Mouse (Mus musculus) intestine, embryonic 14.5 days (tissue): Measurements from ENCODE around the gene Gm14569. TPM values are rescaled to one million over a fixed set of nuclear protein-coding genes. Genes with fewer than 3 reads are reported as not detected.

ENCODE experiments used
- ATAC-seq: fragments of 200-750 bp; cut with Nextera tagmentation; replicated peaks from 2 replicates; pipeline ENCODE4 v1.8.0; 2017; ENCODE audit warnings: low read depth, moderate number of reproducible peaks, moderate TSS enrichment, moderate library complexity; ENCODE audit not compliant: low FRiP score, low TSS enrichment
- DNase-seq: peaks from one replicate; pipeline ENCODE4 v3.0.0-alpha.2; 2018; ENCODE audit warnings: low spot score
- H3K27ac ChIP-seq: fragments of 300-500 bp; sonication (generic); 2 replicates; pipeline ENCODE4 v1.5.1; 2014; ENCODE audit warnings: low read depth, mild to moderate bottlenecking, control low read depth
- H3K27me3 ChIP-seq: fragments of 300-500 bp; sonication (generic); replicated peaks from 2 replicates; pipeline ENCODE4 v1.6.1; 2014; ENCODE audit warnings: low read length, control low read depth; ENCODE audit not compliant: control insufficient read depth, insufficient read depth
- H3K36me3 ChIP-seq: fragments of 300-500 bp; sonication (generic); 2 replicates; pipeline ENCODE4 v1.6.1; 2014; ENCODE audit warnings: low read length, control low read depth; ENCODE audit not compliant: control insufficient read depth, insufficient read depth
- H3K4me1 ChIP-seq: fragments of 300-500 bp; sonication (generic); replicated peaks from 2 replicates; pipeline ENCODE4 v1.6.1; 2014; ENCODE audit warnings: low read length, control low read depth, mixed read lengths; ENCODE audit not compliant: control insufficient read depth, insufficient read depth
- H3K4me2 ChIP-seq: fragments of 300-500 bp; sonication (generic); 2 replicates; pipeline ENCODE4 v1.6.1; 2014; ENCODE audit warnings: low read length
- H3K4me3 ChIP-seq: fragments of 300-500 bp; sonication (generic); 2 replicates; pipeline ENCODE4 v1.5.1; 2014; ENCODE audit warnings: low read depth, low read length, control low read depth, mixed read lengths
- H3K9ac ChIP-seq: fragments of 300-500 bp; sonication (generic); 2 replicates; pipeline ENCODE4 v1.6.1; 2014; ENCODE audit warnings: mild to moderate bottlenecking, low read length
- H3K9me3 ChIP-seq: fragments of 300-500 bp; sonication (generic); 2 replicates; pipeline ENCODE4 v1.6.1; 2016; ENCODE audit warnings: low read length, control low read depth; ENCODE audit not compliant: control insufficient read depth
- WGBS: fragments of 180-500 bp; shearing (Covaris S2); extraction: QIAGEN DNeasy Blood & Tissue Kit; methylation state at CpG from one replicate; pipeline ENCODE4 v1.1.7; 2014; 5-methylcytosine and 5-hydroxymethylcytosine counted together
- polyA plus RNA-seq: library from polyadenylated mRNA; unstranded; fragments of >200 nt; fragmentation: Nextera tagmentation; extraction: Ambion mirVana; gene quantifications from 2 replicates; pipeline ENCODE4 v1.2.1, GENCODE M21; 2014

The Gm14569 gene
- polyA plus RNA-seq: 0.04 TPM in 1 of 2 replicates, not detected in the other

GRCm38 (mm10) chrX:36491730-36492129 is at the start of gene Gm14569:
Gene Gm14569 (minus strand): TSS chrX:36491830.
- no peak for ATAC-seq
- WGBS: 94% methylated on average over 4 of the region's 4 CpGs
- H3K36me3 ChIP-seq: no peaks in the 10 kb centered on the region

DNA sequence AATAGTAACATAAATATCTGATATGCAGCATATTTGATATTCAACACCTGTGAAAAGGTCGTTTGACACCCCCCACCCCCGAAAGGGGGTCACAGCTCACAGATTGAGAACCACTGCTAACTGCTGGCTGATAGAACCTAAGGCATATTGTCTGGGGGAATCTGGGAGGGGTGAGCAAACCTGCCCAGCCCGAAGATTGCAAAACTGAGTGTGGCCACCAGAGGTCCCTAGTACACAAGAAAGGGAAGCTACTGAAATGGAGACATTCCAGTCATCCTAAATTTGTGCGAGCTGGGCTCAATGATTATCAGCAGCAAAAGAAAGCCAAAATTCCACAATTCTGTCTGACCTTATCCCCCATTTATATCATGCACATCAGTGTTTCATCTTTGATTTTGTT is 42.9 kb upstream of the Gm14569 start:
- ATAC-seq: no peak
- H3K27me3 ChIP-seq: no peaks in the 10 kb centered on the region
- no peak overlapping the region for H3K4me2 ChIP-seq
- no peaks in the 10 kb centered on the region for H3K4me1 ChIP-seq
- H3K9me3 ChIP-seq: no peaks in the 10 kb centered on the region
- DNase-seq: peak; percentile 89
- no peaks in the 10 kb centered on the region for H3K36me3 ChIP-seq
- no peak overlapping the region for H3K27ac ChIP-seq
- WGBS: 9% methylated on average over 4 of the region's 4 CpGs
- H3K9ac ChIP-seq: no peak overlapping the region
- H3K4me3 ChIP-seq: no peak overlapping the region

More at GRCm38 (mm10) chrX:36491730-36492129, at the start of gene Gm14569:
- no peaks in the 10 kb centered on the region for H3K4me1 ChIP-seq
- no peak within 1 kb of the TSS for H3K9ac ChIP-seq
- DNase-seq: no peak
- no peaks in the 10 kb centered on the region for H3K27me3 ChIP-seq
- no peaks in the 10 kb centered on the region for H3K9me3 ChIP-seq
- H3K4me3 ChIP-seq: no peak within 1 kb of the TSS
- H3K27ac ChIP-seq: no peak within 1 kb of the TSS
- H3K4me2 ChIP-seq: no peak within 1 kb of the TSS

- H3K27ac ChIP-seq: no peak overlapping the region
- ATAC-seq: no peak
- H3K36me3 ChIP-seq: no peaks in the 10 kb centered on the region
- H3K4me2 ChIP-seq: no peak overlapping the region
- H3K4me3 ChIP-seq: no peak overlapping the region
- DNase-seq: no peak
- H3K9ac ChIP-seq: no peak overlapping the region
- no peaks in the 10 kb centered on the region for H3K9me3 ChIP-seq
- no peaks in the 10 kb centered on the region for H3K4me1 ChIP-seq
- H3K27me3 ChIP-seq: no peaks in the 10 kb centered on the region
- 68% methylated on average over 4 of the region's 4 CpGs for WGBS
Measured at GRCm38 (mm10) chrX:36533744-36534143, 42.1 kb upstream of the Gm14569 start.

GRCm38 (mm10) chrX:36530251-36530650 is 38.6 kb upstream of the Gm14569 start:
- 82% methylated on average over 5 of the region's 5 CpGs for WGBS
- H3K27me3 ChIP-seq: no peaks in the 10 kb centered on the region
- no peak overlapping the region for H3K4me3 ChIP-seq
- no peak overlapping the region for H3K27ac ChIP-seq
- no peaks in the 10 kb centered on the region for H3K36me3 ChIP-seq
- no peak overlapping the region for H3K4me2 ChIP-seq
- no peak for ATAC-seq
- no peaks in the 10 kb centered on the region for H3K9me3 ChIP-seq
- H3K4me1 ChIP-seq: no peaks in the 10 kb centered on the region
- no peak for DNase-seq
- H3K9ac ChIP-seq: no peak overlapping the region

DNA sequence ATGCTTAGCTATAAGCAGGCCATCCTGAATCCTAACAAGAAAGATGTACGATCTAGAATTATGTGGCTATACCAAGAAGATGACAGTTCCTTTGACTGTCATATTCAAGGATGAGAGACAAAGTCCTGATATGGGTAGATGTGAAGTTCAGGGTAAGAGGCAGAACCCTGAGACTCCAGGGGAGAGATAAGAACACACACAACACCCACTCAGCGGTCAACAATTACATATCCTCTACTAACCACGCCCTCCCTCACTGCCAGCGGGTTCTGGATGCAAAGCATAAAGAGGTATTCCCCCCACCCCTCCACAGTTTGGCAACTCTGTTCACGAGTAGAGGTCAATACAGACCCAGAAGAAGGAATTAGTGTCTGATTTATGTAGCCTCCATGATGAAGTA is 32.1 kb upstream of the Gm14569 start:
- DNase-seq: no peak
- WGBS: 60% methylated on average over 5 of the region's 5 CpGs
- no peak overlapping the region for H3K4me3 ChIP-seq
- no peaks in the 10 kb centered on the region for H3K27me3 ChIP-seq
- no peaks in the 10 kb centered on the region for H3K4me1 ChIP-seq
- H3K27ac ChIP-seq: no peak overlapping the region
- no peak overlapping the region for H3K4me2 ChIP-seq
- ATAC-seq: no peak
- H3K36me3 ChIP-seq: no peaks in the 10 kb centered on the region
- H3K9me3 ChIP-seq: no peaks in the 10 kb centered on the region
- no peak overlapping the region for H3K9ac ChIP-seq

DNA sequence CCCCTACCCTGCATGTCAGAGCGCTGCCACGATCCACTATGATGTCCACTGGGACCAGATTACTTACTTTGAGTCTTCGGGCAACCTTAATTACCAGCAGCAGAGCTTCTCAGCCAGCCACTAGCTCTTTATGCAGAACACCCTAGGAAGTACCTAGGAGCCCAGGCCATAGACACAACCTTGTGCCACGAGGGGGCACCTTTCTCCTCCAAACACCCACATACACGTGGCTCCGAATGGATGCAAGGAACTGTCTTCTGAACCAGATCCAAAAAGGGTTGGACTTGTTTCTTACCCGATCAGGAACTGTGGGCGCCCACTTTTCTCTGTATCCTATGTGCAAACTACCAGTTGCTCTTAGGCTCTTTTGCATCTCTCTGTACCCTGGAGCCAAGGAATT is 22.1 kb upstream of the Gm14569 start:
- H3K9ac ChIP-seq: no peak overlapping the region
- no peak overlapping the region for H3K27ac ChIP-seq
- DNase-seq (no peak), ATAC-seq (no peak)
- no peak overlapping the region for H3K4me3 ChIP-seq
- H3K4me1 ChIP-seq: no peaks in the 10 kb centered on the region
- no peaks in the 10 kb centered on the region for H3K36me3 ChIP-seq
- H3K27me3 ChIP-seq: no peaks in the 10 kb centered on the region
- H3K9me3 ChIP-seq: no peaks in the 10 kb centered on the region
- 56% methylated on average over 8 of the region's 8 CpGs for WGBS
- H3K4me2 ChIP-seq: no peak overlapping the region

GRCm38 (mm10) chrX:36513231-36513630 is 21.6 kb upstream of the Gm14569 start:
- no peak overlapping the region for H3K27ac ChIP-seq
- no peak overlapping the region for H3K4me2 ChIP-seq
- DNase-seq: no peak
- no peaks in the 10 kb centered on the region for H3K4me1 ChIP-seq
- no peaks in the 10 kb centered on the region for H3K27me3 ChIP-seq
- H3K4me3 ChIP-seq: no peak overlapping the region
- H3K36me3 ChIP-seq: no peaks in the 10 kb centered on the region
- WGBS: 67% methylated on average over 9 of the region's 9 CpGs
- no peak for ATAC-seq
- H3K9ac ChIP-seq: no peak overlapping the region
- no peaks in the 10 kb centered on the region for H3K9me3 ChIP-seq

DNA sequence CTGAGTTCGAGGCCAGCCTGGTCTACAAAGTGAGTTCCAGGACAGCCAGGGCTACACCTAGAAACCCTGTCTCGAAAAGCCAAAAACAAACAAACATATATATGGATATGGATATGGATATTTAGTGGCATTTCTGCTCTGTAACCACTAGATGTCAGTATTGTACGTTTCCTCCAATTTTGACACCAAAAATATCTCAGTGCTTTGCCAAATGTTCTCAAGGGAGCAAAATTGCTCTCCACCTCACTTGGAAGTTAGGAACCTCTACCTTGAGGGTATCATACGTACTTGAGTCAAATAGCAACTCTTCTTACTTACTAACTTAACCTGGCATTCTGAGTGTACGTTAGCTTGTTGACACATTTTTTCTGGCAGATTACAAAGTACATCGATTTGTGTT is 15.2 kb upstream of the Gm14569 start:
- DNase-seq: no peak
- no peak overlapping the region for H3K9ac ChIP-seq
- no peak for ATAC-seq
- whole genome bisulfite sequencing: 48% methylated on average over 6 of the region's 6 CpGs
- no peak overlapping the region for H3K27ac ChIP-seq
- H3K9me3 ChIP-seq: no peaks in the 10 kb centered on the region
- no peaks in the 10 kb centered on the region for H3K36me3 ChIP-seq
- H3K4me3 ChIP-seq: no peak overlapping the region
- no peaks in the 10 kb centered on the region for H3K27me3 ChIP-seq
- no peak overlapping the region for H3K4me2 ChIP-seq
- no peaks in the 10 kb centered on the region for H3K4me1 ChIP-seq

GRCm38 (mm10) chrX:36489506-36489905 is 2.1 kb downstream of the Gm14569 start:
- no peaks in the 10 kb centered on the region for H3K27me3 ChIP-seq
- no peak overlapping the region for H3K9ac ChIP-seq
- H3K4me1 ChIP-seq: no peaks in the 10 kb centered on the region
- no peak overlapping the region for H3K4me3 ChIP-seq
- DNase-seq (no peak), ATAC-seq (no peak)
- WGBS: 32% methylated on average over 3 of the region's 3 CpGs
- H3K4me2 ChIP-seq: no peak overlapping the region
- no peak overlapping the region for H3K27ac ChIP-seq
- no peaks in the 10 kb centered on the region for H3K36me3 ChIP-seq
- no peaks in the 10 kb centered on the region for H3K9me3 ChIP-seq
